Mouse (Mus musculus) adrenal gland, adult (tissue): ENCODE data around the gene Ppan.
A peak's percentile ranks its signal among the peaks of the same experiment; 100 is the strongest.

Source experiments
- DNase-seq, 2 experiments: peaks; one replicate each; pipeline ENCODE4 v3.0.0; 2022 to 2023; ENCODE audit warnings: low spot score in 1 of 2; ENCODE audit not compliant: inconsistent age in 2 of 2

The Ppan gene

GRCm38 (mm10) chr9:20909948-20910347 is 22.0 kb downstream of the Ppan start:
- DNase-seq = no peak

DNA sequence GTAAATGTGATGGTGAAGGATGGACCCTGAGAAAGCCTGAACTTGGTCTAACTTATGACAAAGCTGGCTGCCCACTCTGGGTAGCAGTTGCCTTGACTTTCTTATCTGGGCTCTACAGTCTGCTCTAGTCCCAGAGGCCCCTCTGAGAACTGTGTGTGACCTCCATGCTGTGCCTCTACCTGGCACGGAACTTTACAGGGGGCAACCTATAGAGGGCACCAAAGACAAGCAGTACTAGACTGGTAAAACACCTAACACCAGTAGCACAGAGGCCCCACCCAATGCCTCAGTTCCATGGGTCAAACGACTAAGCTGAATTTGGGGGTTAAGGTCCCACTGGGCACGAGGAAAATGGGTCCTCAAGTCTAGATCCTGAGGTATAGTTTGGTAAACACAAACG is 28.2 kb downstream of the Ppan start:
- DNase-seq = peak in 1 of 2 experiments; percentile 76

DNA sequence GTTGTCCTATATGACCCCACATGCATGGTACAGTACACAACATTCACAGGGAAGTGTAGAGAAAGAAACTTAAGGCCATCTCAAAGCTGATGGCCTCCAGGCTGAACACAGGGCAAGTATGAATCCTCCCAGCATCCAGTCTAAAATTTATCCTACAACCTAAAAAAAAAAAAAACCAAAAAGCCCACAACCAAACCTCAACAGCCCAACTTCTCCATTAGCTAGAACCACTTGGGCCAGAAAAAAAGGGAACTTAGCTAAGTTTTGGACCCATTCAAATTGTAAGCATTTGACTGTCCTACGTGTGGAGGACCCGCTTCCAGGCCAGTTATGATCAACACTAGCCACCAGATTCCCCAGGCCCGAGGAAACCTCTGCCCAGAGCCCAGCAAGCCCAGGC is 35.3 kb downstream of the Ppan start:
- DNase-seq = no peak
